Mouse (Mus musculus) intestine, embryonic 16.5 days (tissue): ENCODE data around the gene Grik1. TPM values are rescaled to one million over a fixed set of nuclear protein-coding genes. Genes with fewer than 3 reads are reported as not detected.

ENCODE experiments used
- ATAC-seq: fragments of 200-750 bp; cut with Nextera tagmentation; 2 replicates; pipeline ENCODE4 v1.8.0; 2017; ENCODE audit warnings: moderate TSS enrichment, moderate library complexity
- H3K27ac ChIP-seq: fragments of 300-500 bp; sonication (generic); 2 replicates; pipeline ENCODE4 v1.5.1; 2014; ENCODE audit warnings: mild to moderate bottlenecking, low read length
- H3K27me3 ChIP-seq: fragments of 300-500 bp; sonication (generic); replicated peaks from 2 replicates; pipeline ENCODE4 v1.6.1; 2014; ENCODE audit warnings: low read length, control low read depth, mixed read lengths; ENCODE audit not compliant: control insufficient read depth, insufficient read depth
- H3K36me3 ChIP-seq: fragments of 300-500 bp; sonication (generic); 2 replicates; pipeline ENCODE4 v1.6.1; 2014; ENCODE audit warnings: low read length, control low read depth; ENCODE audit not compliant: control insufficient read depth, insufficient read depth
- H3K4me1 ChIP-seq: fragments of 300-500 bp; sonication (generic); 2 replicates; pipeline ENCODE4 v1.6.1; 2014; ENCODE audit warnings: low read length, control low read depth, mixed read lengths; ENCODE audit not compliant: control insufficient read depth, insufficient read depth
- H3K4me2 ChIP-seq: fragments of 300-500 bp; sonication (generic); 2 replicates; pipeline ENCODE4 v1.6.1; 2014; ENCODE audit warnings: low read depth, low read length, control low read depth
- H3K4me3 ChIP-seq: fragments of 300-500 bp; sonication (generic); 2 replicates; pipeline ENCODE4 v1.5.1; 2014; ENCODE audit warnings: mild to moderate bottlenecking, low read length
- H3K9ac ChIP-seq: fragments of 300-500 bp; sonication (generic); 2 replicates; pipeline ENCODE4 v1.6.1; 2014; ENCODE audit warnings: low read depth, low read length
- H3K9me3 ChIP-seq: fragments of 300-500 bp; sonication (generic); 2 replicates; pipeline ENCODE4 v1.6.1; 2016; ENCODE audit warnings: low read length, control low read depth; ENCODE audit not compliant: control insufficient read depth
- WGBS: fragments of 180-500 bp; shearing (Covaris S2); extraction: QIAGEN DNeasy Blood & Tissue Kit; methylation state at CpG from one replicate; pipeline ENCODE4 v1.1.7; 2014; 5-methylcytosine and 5-hydroxymethylcytosine counted together
- polyA plus RNA-seq: library from polyadenylated mRNA; unstranded; fragments of >200 nt; fragmentation: Nextera tagmentation; extraction: Ambion mirVana; gene quantifications from 2 replicates; pipeline ENCODE4 v1.2.1, GENCODE M21; 2015

Grik1 gene
- polyA plus RNA-seq, 1 experiment from 2014 or later = 1.0 TPM

- no peak overlapping the region for H3K4me2 ChIP-seq
- no peaks in the 10 kb centered on the region for H3K27me3 ChIP-seq
- no peaks in the 10 kb centered on the region for H3K4me1 ChIP-seq
- no peak overlapping the region for H3K9ac ChIP-seq
- H3K9me3 ChIP-seq = no peaks in the 10 kb centered on the region
- 89% methylated on average over 2 of the region's 2 CpGs for WGBS
- H3K27ac ChIP-seq = no peak overlapping the region
- H3K36me3 ChIP-seq = no peaks in the 10 kb centered on the region
- ATAC-seq = no peak
- H3K4me3 ChIP-seq = no peak overlapping the region
These were observed 388.9 kb downstream of the Grik1 start for GRCm38 (mm10) chr16:87901189-87901588.

DNA sequence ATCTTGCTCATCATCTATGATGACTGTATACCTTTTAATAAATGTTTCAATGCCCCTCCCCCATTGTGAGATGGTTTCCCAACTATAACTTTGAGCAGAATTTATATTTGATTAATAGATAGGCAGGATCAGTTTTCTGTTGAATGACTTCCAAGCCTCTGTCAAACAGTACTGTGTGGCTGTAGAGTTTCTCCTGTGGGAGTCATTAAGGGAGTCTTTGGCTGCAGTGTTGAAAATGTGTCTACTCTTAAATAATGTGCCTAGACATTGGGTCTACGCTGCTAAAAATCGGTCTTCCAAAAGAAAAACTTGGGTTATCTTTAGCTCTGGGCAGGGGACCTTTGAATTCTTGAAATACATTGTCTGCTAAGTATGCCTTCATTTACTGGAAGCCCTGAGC lies 414.1 kb downstream of the Grik1 start:
- Histone ChIP-seq H3K27me3 (no peaks in the 10 kb centered on the region), H3K27ac (no peak overlapping the region), H3K9ac (no peak overlapping the region), H3K4me1 (no peaks in the 10 kb centered on the region), H3K4me2 (no peak overlapping the region), H3K9me3 (no peaks in the 10 kb centered on the region), H3K36me3 (no peaks in the 10 kb centered on the region), H3K4me3 (no peak overlapping the region)
- no peak for ATAC-seq
- 74% methylated on average over 2 of the region's 2 CpGs for WGBS

GRCm38 (mm10) chr16:87864526-87864925 lies 425.5 kb downstream of the Grik1 start:
- ATAC-seq = no peak
- no peaks in the 10 kb centered on the region for H3K36me3 ChIP-seq
- H3K9me3 ChIP-seq = no peaks in the 10 kb centered on the region
- H3K27ac ChIP-seq = no peak overlapping the region
- no peaks in the 10 kb centered on the region for H3K27me3 ChIP-seq
- no peak overlapping the region for H3K4me2 ChIP-seq
- WGBS = 85% methylated on average over 6 of the region's 6 CpGs
- H3K4me1 ChIP-seq = no peaks in the 10 kb centered on the region
- no peak overlapping the region for H3K9ac ChIP-seq
- no peak overlapping the region for H3K4me3 ChIP-seq

DNA sequence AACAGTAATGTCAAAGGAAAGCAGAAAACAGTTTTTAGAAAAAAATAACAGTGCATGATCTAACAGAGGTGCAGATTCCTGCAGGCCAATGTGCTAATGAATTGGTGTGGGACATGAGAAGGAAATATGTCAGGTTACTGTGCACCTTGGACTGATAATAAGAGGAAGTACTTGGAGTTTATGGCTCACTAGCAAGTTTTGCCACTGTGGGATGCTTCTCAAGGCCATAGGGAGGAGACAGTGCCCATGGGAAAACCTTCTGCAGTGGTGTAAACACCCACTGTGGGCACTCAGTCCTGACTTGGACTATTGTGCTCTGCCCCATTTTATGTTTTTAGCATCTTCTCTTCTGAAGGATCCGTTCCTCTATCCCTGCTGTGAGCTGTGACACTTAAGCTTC lies 428.3 kb downstream of the Grik1 start:
- Histone ChIP-seq H3K9ac (no peak overlapping the region), H3K9me3 (no peaks in the 10 kb centered on the region), H3K27ac (no peak overlapping the region), H3K4me1 (no peaks in the 10 kb centered on the region), H3K36me3 (no peaks in the 10 kb centered on the region), H3K4me2 (no peak overlapping the region), H3K27me3 (no peaks in the 10 kb centered on the region), H3K4me3 (no peak overlapping the region)
- ATAC-seq = peak; percentile 89
- WGBS = 70% methylated on average over 1 of the region's 1 CpGs

DNA sequence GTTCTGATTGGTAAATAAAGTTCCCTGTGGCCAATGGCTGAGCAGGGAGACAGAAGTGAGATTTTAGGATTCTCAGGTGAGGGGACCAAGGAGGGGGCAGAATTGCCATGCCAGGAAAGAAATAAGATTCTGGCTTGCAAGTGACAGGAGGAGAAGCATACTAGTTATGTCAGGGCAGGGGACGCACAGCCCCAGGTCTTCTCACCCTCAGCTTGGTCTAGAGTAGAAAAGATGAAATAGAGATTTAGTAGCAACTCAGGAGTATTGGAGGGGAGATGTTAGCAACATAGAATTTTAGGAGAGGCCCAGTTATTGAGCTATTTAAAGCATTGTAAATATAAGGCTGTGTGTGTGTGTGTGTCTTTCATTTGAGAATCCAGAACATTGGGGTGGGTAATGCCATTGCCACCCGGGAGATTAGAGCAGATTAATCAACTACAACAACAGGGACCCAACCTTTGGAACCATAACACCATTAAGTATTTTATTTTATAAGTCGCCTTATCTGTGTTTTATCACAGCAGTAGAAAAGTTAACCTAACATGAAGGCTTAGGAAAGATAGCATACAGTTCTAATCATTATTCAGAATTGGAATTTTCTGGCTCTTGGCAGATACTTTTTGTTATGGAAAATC lies 436.5 kb downstream of the Grik1 start:
- Histone ChIP-seq H3K27me3 (no peaks in the 10 kb centered on the region), H3K4me1 (peaks cover 3% of the 10 kb centered on the region; the same call in 1 of the 2 replicates), H3K4me2 (no peak overlapping the region), H3K36me3 (no peaks in the 10 kb centered on the region), H3K4me3 (no peak overlapping the region), H3K9me3 (no peaks in the 10 kb centered on the region), H3K9ac (no peak overlapping the region), H3K27ac (no peak overlapping the region)
- peak; percentile 90 for ATAC-seq
- 64% methylated on average over 3 of the region's 3 CpGs for WGBS

DNA sequence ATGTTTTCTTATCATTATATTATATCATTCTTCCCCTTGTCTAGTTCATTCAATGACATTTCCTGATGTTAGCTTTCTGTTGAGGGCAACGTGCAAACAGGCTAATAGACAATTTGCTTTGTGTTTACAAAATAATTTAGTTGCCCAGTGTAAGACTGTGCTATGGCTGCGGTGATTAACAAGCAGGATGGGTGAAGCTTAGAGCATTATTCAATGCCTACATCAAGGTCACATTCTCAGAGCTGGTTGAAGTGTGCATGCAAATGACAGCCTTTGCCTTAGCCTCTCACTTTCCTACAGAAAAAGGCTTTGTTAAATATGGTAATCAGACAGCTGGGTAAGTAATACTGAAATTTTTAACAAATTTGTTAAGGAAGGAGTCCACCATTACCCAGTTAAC lies 438.5 kb downstream of the Grik1 start:
- Histone ChIP-seq H3K4me3 (no peak overlapping the region), H3K9ac (no peak overlapping the region), H3K27me3 (no peaks in the 10 kb centered on the region), H3K27ac (no peak overlapping the region), H3K4me1 (peaks cover 3% of the 10 kb centered on the region; the same call in 1 of the 2 replicates), H3K4me2 (no peak overlapping the region), H3K36me3 (no peaks in the 10 kb centered on the region), H3K9me3 (no peaks in the 10 kb centered on the region)
- no peak for ATAC-seq
- WGBS = 74% methylated on average over 2 of the region's 2 CpGs

GRCm38 (mm10) chr16:87848799-87849198 lies 441.3 kb downstream of the Grik1 start:
- Histone ChIP-seq H3K36me3 (no peaks in the 10 kb centered on the region), H3K9ac (no peak overlapping the region), H3K4me1 (peaks cover 3% of the 10 kb centered on the region; the same call in 1 of the 2 replicates), H3K27me3 (no peaks in the 10 kb centered on the region), H3K4me2 (no peak overlapping the region), H3K9me3 (no peaks in the 10 kb centered on the region), H3K27ac (no peak overlapping the region), H3K4me3 (no peak overlapping the region)
- WGBS = 74% methylated on average over 3 of the region's 3 CpGs
- ATAC-seq = 0 out of 2 replicates have a peak, but pooled peaks have one; percentile 33

Other genes with a start within 250 kb of the Grik1 start
- not detected in 2 replicates for gene Cldn17, start 216.7 kb upstream of the Grik1 start, polyA plus RNA-seq